Mouse (Mus musculus) neural tube, embryonic 11.5 days (tissue): ENCODE measurements around the gene Taf9b. TPM values are rescaled to one million over a fixed set of nuclear protein-coding genes. Genes with fewer than 3 reads are reported as not detected.

Experiments
- ATAC-seq: fragments of 200-750 bp; cut with Nextera tagmentation; 2 replicates; pipeline ENCODE4 v1.8.0; 2017; ENCODE audit warnings: moderate number of reproducible peaks, mild to moderate bottlenecking, moderate TSS enrichment, moderate library complexity; ENCODE audit not compliant: insufficient read depth, low FRiP score, low TSS enrichment
- DNase-seq: peaks from one replicate; pipeline ENCODE4 v3.0.0-alpha.2; 2015; ENCODE audit warnings: low spot score
- H3K27ac ChIP-seq: fragments of 300-500 bp; sonication (generic); 2 replicates; pipeline ENCODE4 v1.5.1; 2014; ENCODE audit warnings: low read depth, mild to moderate bottlenecking, low read length
- H3K27me3 ChIP-seq: fragments of 300-500 bp; sonication (generic); 2 replicates; pipeline ENCODE4 v1.6.1; 2014; ENCODE audit warnings: mild to moderate bottlenecking, low read length, mixed read lengths; ENCODE audit not compliant: control insufficient read depth, insufficient read depth
- H3K36me3 ChIP-seq: fragments of 300-500 bp; sonication (generic); 2 replicates; pipeline ENCODE4 v1.6.1; 2014; ENCODE audit warnings: mild to moderate bottlenecking, low read length, moderate library complexity, mixed read lengths; ENCODE audit not compliant: control insufficient read depth, insufficient read depth
- H3K4me1 ChIP-seq: fragments of 300-500 bp; sonication (generic); 2 replicates; pipeline ENCODE4 v1.6.1; 2014; ENCODE audit warnings: low read length, mixed read lengths; ENCODE audit not compliant: control insufficient read depth, insufficient read depth
- H3K4me2 ChIP-seq: fragments of 300-500 bp; sonication (generic); 2 replicates; pipeline ENCODE4 v1.6.1; 2014; ENCODE audit warnings: low read depth, mild to moderate bottlenecking, moderate library complexity
- H3K4me3 ChIP-seq: fragments of 300-500 bp; sonication (generic); 2 replicates; pipeline ENCODE4 v1.5.1; 2014; ENCODE audit warnings: low read depth, low read length
- H3K9ac ChIP-seq: fragments of 300-500 bp; sonication (generic); 2 replicates; pipeline ENCODE4 v1.6.1; 2014; ENCODE audit warnings: mild to moderate bottlenecking, low read length
- H3K9me3 ChIP-seq: fragments of 300-500 bp; sonication (generic); 2 replicates; pipeline ENCODE4 v1.6.1; 2016; ENCODE audit warnings: low read length; ENCODE audit not compliant: control insufficient read depth
- WGBS: fragments of 180-500 bp; shearing (Covaris S2); extraction: QIAGEN DNeasy Blood & Tissue Kit; methylation state at CpG from one replicate; pipeline ENCODE4 v1.1.7; 2014; 5-methylcytosine and 5-hydroxymethylcytosine counted together
- polyA plus RNA-seq: library from polyadenylated mRNA; unstranded; fragments of >200 nt; fragmentation: Nextera tagmentation; extraction: Ambion mirVana; gene quantifications from 2 replicates; pipeline ENCODE4 v1.2.1, GENCODE M21; 2014

Gene Taf9b
- polyA plus RNA-seq, 1 experiment from 2014 or later: 15.0 TPM

- DNase-seq (peak; percentile 31), ATAC-seq (no peak)
- Histone ChIP-seq H3K4me1 (0 out of 2 replicates have a peak, but pooled peaks cover 3% of the 10 kb centered on the region), H3K27ac (no peak overlapping the region), H3K27me3 (no peaks in the 10 kb centered on the region), H3K4me3 (peak overlapping the region; percentile 51), H3K4me2 (peak overlapping the region; percentile 47), H3K36me3 (no peaks in the 10 kb centered on the region), H3K9ac (peak overlapping the region; percentile 56), H3K9me3 (no peaks in the 10 kb centered on the region)
- WGBS: 17% methylated on average over 12 of the region's 12 CpGs
Observed at GRCm38 (mm10) chrX:106187737-106188136, 33.2 kb downstream of the Taf9b start.

GRCm38 (mm10) chrX:106186713-106187649 lies 34.0 kb downstream of the Taf9b start, which contains the start of gene Pgk1:
Pgk1 (plus strand) TSS chrX:106187100.
- peak within 1 kb of the TSS; percentile 56 for H3K9ac ChIP-seq
- H3K27ac ChIP-seq: peak within 1 kb of the TSS; percentile 54
- H3K27me3 ChIP-seq: no peaks in the 10 kb centered on the region
- no peaks in the 10 kb centered on the region for H3K36me3 ChIP-seq
- peak within 1 kb of the TSS; percentile 51 for H3K4me3 ChIP-seq
- WGBS: 16% methylated on average over 47 of the region's 55 CpGs
- DNase-seq (peak; percentile 93), ATAC-seq (peak; percentile 94)
- H3K4me2 ChIP-seq: peak within 1 kb of the TSS; percentile 47
- H3K4me1 ChIP-seq: 0 out of 2 replicates have a peak, but pooled peaks cover 3% of the 10 kb centered on the region
- H3K9me3 ChIP-seq: no peaks in the 10 kb centered on the region

GRCm38 (mm10) chrX:106185706-106186105 lies 35.3 kb downstream of the Taf9b start:
- Histone ChIP-seq H3K4me1 (0 out of 2 replicates have a peak, but pooled peaks cover 3% of the 10 kb centered on the region), H3K9me3 (no peaks in the 10 kb centered on the region), H3K9ac (no peak overlapping the region), H3K27me3 (no peaks in the 10 kb centered on the region), H3K36me3 (no peaks in the 10 kb centered on the region), H3K4me3 (no peak overlapping the region), H3K4me2 (no peak overlapping the region), H3K27ac (peak overlapping the region; percentile 54)
- ATAC-seq (peak; percentile 36; the same call in 1 of the 2 replicates), DNase-seq (peak; percentile 37)
- WGBS: 22% methylated on average over 5 of the region's 5 CpGs

- Histone ChIP-seq H3K36me3 (no peaks in the 10 kb centered on the region), H3K4me1 (0 out of 2 replicates have a peak, but pooled peaks cover 3% of the 10 kb centered on the region), H3K9me3 (no peaks in the 10 kb centered on the region), H3K9ac (no peak overlapping the region), H3K4me2 (no peak overlapping the region), H3K4me3 (no peak overlapping the region), H3K27me3 (no peaks in the 10 kb centered on the region), H3K27ac (no peak overlapping the region)
- no peak for DNase-seq
- WGBS: 38% methylated on average over 4 of the region's 4 CpGs
- no peak for ATAC-seq
Observed at GRCm38 (mm10) chrX:106184279-106184678, 36.7 kb downstream of the Taf9b start.

- WGBS: 68% methylated on average over 9 of the region's 9 CpGs
- no peaks in the 10 kb centered on the region for H3K36me3 ChIP-seq
- no peak for ATAC-seq
- no peak overlapping the region for H3K4me3 ChIP-seq
- no peaks in the 10 kb centered on the region for H3K27me3 ChIP-seq
- H3K4me1 ChIP-seq: no peaks in the 10 kb centered on the region
- DNase-seq: no peak
- H3K27ac ChIP-seq: no peak overlapping the region
- H3K9ac ChIP-seq: no peak overlapping the region
- no peak overlapping the region for H3K4me2 ChIP-seq
- no peaks in the 10 kb centered on the region for H3K9me3 ChIP-seq
Observed at GRCm38 (mm10) chrX:106176331-106176730, 44.6 kb downstream of the Taf9b start.

GRCm38 (mm10) chrX:106171853-106172154 lies 49.2 kb downstream of the Taf9b start:
- DNase-seq (no peak), ATAC-seq (0 out of 2 replicates have a peak, but pooled peaks have one; percentile 31)
- 70% methylated on average over 5 of the region's 6 CpGs for WGBS
- Histone ChIP-seq H3K27me3 (no peaks in the 10 kb centered on the region), H3K4me2 (peak overlapping the region; percentile 33; the same call in 1 of the 2 replicates), H3K9me3 (no peaks in the 10 kb centered on the region), H3K4me1 (no peaks in the 10 kb centered on the region), H3K36me3 (no peaks in the 10 kb centered on the region), H3K4me3 (no peak overlapping the region), H3K27ac (no peak overlapping the region), H3K9ac (no peak overlapping the region)

- DNase-seq (peak; percentile 71), ATAC-seq (peak; percentile 81)
- no peaks in the 10 kb centered on the region for H3K4me1 ChIP-seq
- no peaks in the 10 kb centered on the region for H3K36me3 ChIP-seq
- peak overlapping the region; percentile 19; the same call in 1 of the 2 replicates for H3K4me3 ChIP-seq
- no peak overlapping the region for H3K27ac ChIP-seq
- 27% methylated on average over 18 of the region's 18 CpGs for WGBS
- no peaks in the 10 kb centered on the region for H3K9me3 ChIP-seq
- no peaks in the 10 kb centered on the region for H3K27me3 ChIP-seq
- no peak overlapping the region; the same call in 1 of the 2 replicates for H3K9ac ChIP-seq
- peak overlapping the region; percentile 33 for H3K4me2 ChIP-seq
Observed at GRCm38 (mm10) chrX:106171106-106171852, 49.7 kb downstream of the Taf9b start.

- H3K4me3 ChIP-seq: no peak overlapping the region
- no peaks in the 10 kb centered on the region for H3K27me3 ChIP-seq
- H3K27ac ChIP-seq: no peak overlapping the region
- H3K9ac ChIP-seq: no peak overlapping the region
- DNase-seq (no peak), ATAC-seq (no peak)
- no peaks in the 10 kb centered on the region for H3K9me3 ChIP-seq
- H3K36me3 ChIP-seq: no peaks in the 10 kb centered on the region
- no peak overlapping the region for H3K4me2 ChIP-seq
- WGBS: 82% methylated on average over 1 of the region's 1 CpGs
- H3K4me1 ChIP-seq: no peaks in the 10 kb centered on the region
Observed at GRCm38 (mm10) chrX:106165089-106165488, 55.9 kb downstream of the Taf9b start.
